Mouse (Mus musculus) ovary, postnatal 36 days (tissue): ENCODE measurements around the gene Gm49776.
"Not testable (repeated sequence)": the region's sequence is repeated elsewhere in the genome, so short reads cannot be mapped to it uniquely, and the experiment has no call there.

ENCODE experiments used
- DNase-seq: peaks from one replicate; pipeline ENCODE4 v3.0.0; 2022; ENCODE audit warnings: low spot score, mixed read lengths

Gm49776 gene

GRCm38 (mm10) chr16:18258221-18258620, at the start of gene Gm49776:
Gm49776 (minus strand) TSS chr16:18258321.
- DNase-seq: no peak

- DNase-seq: not testable (repeated sequence)
Measured at GRCm38 (mm10) chr16:18289614-18290013, 31.5 kb upstream of the Gm49776 start.

- peak; percentile 99 for DNase-seq
Measured at GRCm38 (mm10) chr16:18289067-18289588, 31.0 kb upstream of the Gm49776 start, which contains the start of gene Dgcr8. Dgcr8 (minus strand) TSS chr16:18289246.

- DNase-seq: peak; percentile 84
Measured at GRCm38 (mm10) chr16:18288581-18289061, 30.5 kb upstream of the Gm49776 start.

GRCm38 (mm10) chr16:18288166-18288565, 30.0 kb upstream of the Gm49776 start:
- DNase-seq: no peak

GRCm38 (mm10) chr16:18275166-18275565, 17.0 kb upstream of the Gm49776 start:
- no peak for DNase-seq

- DNase-seq: no peak
Measured at GRCm38 (mm10) chr16:18268182-18268581, 10.1 kb upstream of the Gm49776 start.

- DNase-seq: no peak
Measured at GRCm38 (mm10) chr16:18265024-18265423, 6.9 kb upstream of the Gm49776 start.

GRCm38 (mm10) chr16:18253866-18254265, 4.3 kb downstream of the Gm49776 start:
- DNase-seq: no peak

- no peak for DNase-seq
Measured at GRCm38 (mm10) chr16:18252736-18253135, 5.4 kb downstream of the Gm49776 start.

- no peak for DNase-seq
Measured at GRCm38 (mm10) chr16:18250828-18251790, 7.0 kb downstream of the Gm49776 start.

- DNase-seq: no peak
Measured at GRCm38 (mm10) chr16:18250231-18250630, 7.9 kb downstream of the Gm49776 start.

- DNase-seq: peak; percentile 43
Measured at GRCm38 (mm10) chr16:18249364-18249967, 8.7 kb downstream of the Gm49776 start.

- peak; percentile 99 for DNase-seq
Measured at GRCm38 (mm10) chr16:18248433-18249363, 9.4 kb downstream of the Gm49776 start, which contains the start of the genes Trmt2a and Ranbp1. Trmt2a (plus strand) TSS chr16:18248679. Ranbp1 (minus strand) TSS chr16:18248732.

GRCm38 (mm10) chr16:18247521-18248399, 10.4 kb downstream of the Gm49776 start:
- DNase-seq: no peak

GRCm38 (mm10) chr16:18241581-18241980, 16.5 kb downstream of the Gm49776 start:
- DNase-seq: no peak

- no peak for DNase-seq
Measured at GRCm38 (mm10) chr16:18236676-18237501, 21.2 kb downstream of the Gm49776 start.

GRCm38 (mm10) chr16:18235389-18236065, 22.6 kb downstream of the Gm49776 start:
- peak; percentile 75 for DNase-seq
